Mouse (Mus musculus): Measurements from ENCODE around the gene Clic1.

Gene Clic1

DNA sequence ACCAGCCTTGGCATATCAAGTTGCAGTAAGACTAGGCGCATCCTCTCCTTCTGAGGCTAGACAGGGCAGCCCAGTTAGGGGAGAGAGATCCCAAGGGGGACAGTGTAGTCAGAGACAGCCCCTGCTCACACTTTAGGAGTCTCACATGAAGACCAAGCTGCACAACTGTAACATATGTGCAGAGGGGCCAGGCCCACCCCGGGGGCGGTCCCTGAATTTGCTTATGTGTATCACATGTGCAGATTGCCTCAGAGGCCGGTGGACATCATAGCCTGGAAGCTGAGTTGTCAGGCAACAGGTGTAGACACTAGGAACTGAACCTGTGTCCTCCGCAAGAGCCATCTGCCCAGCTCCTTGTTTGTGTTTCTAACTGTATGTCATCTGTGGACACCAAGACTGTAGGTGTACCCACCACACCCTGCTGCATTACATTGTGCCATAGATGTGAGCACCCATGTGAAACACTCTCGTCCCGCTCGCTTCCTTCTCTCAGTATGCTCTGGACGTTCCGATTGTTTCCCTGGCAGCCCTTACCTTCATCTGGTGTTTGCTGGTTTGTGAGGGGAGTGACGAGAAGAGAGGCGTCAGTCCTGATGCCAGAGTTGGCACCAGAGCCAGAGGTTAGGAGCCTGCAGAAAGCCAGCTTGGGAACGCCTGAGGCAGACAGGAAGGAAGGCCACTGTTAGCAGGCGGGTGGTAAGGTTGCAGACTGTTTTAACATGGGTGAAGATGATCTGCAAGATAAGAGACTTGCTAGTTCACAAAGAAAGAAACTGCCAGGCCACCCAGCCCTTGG is 42.8 kb downstream of the Clic1 start:
- no peak for DNase-seq

DNA sequence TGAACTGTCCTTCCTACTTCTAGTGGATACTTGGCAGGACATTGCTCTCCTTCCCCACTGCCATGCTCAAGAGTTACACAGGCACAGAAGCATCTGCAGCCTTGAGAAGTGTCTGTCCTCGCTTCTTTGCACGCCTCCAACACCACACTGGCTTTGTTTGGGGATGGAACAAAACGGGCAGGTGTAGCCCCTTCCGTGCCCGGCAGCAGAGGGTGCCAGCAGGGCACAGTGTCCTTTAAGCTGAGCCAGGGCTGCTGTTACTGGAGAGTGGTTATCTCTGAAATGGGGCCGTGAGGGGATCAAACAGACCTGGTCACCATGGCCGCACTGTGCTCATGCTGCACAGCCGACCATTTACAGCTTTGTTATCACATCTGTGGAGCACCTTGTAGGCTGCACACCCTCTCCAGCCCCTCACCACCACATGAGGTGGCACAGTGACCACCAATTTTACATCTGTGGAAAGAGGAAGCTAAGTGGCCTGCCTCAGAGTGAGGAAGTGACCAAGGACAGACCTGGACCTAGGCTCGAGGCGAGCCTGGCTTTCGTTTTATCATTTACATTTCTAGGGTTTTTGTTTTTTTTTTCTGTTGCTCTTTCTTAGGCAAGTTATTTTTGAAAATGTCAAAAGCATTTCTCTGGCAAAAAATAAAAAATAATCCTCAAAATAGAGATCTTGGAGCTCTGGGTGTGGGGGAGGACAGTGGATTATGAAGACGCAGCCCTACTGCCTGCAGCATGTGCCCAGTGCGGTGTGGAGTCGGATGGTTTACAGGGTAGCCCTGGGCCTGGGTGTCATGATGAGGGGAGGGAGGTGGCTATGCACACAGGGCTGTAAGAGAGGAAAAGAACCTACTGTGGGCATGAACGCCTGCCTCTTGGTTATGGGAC is 45.0 kb downstream of the Clic1 start:
- DNase-seq, result no peak

- DNase-seq, result no peak
These were observed 46.8 kb downstream of the Clic1 start for GRCm38 (mm10) chr17:35096597-35096996.

DNA sequence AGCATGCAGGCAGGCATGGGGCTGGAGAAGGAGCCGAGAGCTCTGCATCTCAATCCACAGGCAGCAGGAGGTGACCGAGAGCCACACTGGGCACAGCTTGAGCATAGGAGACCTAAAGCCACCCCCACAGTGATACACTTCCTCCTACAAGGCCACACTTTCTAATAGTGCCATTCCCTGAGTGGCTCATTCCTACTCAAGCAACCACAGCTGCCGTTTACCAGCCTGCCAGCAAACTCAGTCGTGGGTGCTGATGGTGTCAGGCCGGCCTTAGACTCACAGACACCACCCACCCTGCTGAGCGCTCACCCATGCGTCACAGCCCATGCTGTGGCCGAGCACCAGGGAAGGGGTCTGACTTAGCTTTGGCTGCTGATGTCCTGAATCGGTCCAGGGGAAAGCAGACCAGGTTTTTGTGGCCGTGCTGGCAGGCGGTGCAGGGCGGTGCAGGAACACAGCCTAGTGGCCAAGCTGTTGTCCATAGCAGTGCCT is 47.4 kb downstream of the Clic1 start:
- peak; percentile 79 for DNase-seq

DNA sequence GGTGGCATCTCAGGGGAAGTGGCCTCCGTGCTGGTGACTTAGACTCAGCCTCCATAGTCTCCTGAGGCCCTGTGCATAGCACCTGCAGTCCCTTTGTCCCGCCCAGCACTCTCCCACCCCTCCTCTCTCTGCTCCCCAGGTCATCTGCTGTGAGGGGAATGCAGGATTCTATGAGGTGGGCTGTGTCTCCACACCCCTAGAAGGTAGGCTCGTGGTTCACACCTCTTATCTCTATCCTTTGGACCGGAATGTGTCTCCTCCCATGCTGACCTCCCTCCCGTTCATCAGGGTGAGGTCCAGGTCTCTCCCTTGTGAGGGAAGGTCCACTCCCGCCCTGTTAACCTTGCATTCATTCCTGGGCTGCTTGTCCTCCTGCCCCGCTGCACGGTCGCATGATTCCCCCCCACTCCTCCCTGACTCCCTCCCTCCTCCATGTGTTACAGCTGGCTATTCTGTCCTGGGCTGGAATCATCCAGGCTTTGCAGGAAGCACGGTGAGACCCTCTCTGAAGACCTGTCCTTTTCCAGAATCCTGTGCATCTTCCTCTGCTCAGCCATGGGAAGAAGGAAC is 50.5 kb downstream of the Clic1 start:
- DNase-seq, result no peak

DNA sequence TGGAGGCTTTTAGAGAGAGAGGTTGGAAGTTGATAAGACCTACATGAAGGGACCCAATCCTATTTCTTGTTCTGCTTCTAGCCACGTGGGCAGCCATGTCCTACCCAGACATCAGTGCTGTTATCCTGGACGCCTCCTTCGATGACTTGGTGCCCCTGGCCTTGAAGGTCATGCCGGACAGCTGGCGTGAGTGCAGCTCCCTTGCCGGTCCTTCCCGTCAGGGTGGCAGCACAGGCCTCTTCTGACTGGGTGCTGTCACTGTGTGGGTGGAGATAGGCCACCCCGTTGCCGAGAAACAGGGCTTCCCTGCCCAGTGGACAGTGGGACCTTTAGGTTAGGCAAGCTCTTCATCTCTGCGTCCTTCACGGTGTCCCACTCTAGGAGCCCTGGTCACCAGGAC is 51.4 kb downstream of the Clic1 start:
- DNase-seq, result no peak

DNA sequence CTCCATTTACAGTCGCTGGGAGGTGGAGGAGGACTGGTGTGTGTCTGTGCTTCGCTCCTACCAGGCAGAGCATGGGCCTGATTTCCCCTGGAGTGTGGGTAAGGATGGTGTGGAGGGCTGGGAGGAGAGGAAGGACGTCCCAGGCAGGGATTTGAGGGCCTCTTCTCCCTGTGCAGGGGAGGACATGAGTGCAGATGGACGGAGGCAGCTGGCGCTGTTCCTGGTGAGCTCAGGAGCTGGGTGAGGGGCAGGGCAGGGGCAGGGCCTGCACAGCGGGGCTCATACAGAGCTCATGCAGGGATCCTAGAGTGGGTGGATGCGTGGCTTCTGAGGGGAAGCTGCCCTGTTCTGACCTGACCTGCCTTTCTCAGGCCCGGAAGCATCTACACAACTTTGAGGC is 52.5 kb downstream of the Clic1 start:
- no peak for DNase-seq

DNA sequence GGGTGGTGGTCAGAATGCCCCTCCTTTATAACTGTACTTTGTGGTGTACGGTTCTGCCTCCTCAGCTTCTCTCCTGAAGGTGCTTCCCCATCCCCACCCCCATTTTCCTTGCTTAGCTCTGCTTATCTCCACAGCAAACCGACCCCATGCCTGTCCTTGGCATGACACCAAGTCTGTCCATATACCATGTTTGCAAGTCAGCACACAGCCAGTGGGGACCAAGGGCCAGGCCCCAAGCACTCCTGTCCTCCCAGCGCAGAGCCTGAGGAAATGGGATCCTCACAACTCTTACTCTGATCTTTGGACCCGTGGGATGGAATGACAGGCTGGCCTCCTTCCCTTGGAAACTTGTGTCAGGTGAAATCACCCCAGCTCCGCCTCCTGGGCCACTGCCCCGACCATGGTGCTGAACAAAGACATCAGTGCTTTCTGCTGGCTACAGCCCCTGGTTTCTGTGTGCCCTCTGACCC is 53.5 kb downstream of the Clic1 start:
- no peak for DNase-seq

DNA sequence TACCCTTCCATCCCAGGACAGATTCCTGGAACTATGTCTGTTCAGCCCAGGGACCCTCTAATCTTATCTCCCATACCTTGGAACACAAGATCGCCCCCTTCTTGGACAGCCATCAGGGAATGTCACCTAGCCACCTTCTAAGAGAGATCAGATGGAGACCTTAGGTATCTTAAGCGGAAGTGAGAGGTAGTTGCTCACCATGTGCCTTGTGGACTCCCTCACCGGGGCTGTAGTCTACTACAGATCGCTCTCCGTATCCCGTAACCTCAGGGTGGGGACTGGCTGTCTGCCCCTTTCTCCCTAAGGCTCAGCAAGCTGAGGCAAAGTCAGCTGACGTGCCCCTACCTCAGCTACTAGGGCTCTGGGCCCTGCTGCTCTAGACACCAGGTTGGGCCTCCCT is 54.3 kb downstream of the Clic1 start:
- no peak for DNase-seq

DNA sequence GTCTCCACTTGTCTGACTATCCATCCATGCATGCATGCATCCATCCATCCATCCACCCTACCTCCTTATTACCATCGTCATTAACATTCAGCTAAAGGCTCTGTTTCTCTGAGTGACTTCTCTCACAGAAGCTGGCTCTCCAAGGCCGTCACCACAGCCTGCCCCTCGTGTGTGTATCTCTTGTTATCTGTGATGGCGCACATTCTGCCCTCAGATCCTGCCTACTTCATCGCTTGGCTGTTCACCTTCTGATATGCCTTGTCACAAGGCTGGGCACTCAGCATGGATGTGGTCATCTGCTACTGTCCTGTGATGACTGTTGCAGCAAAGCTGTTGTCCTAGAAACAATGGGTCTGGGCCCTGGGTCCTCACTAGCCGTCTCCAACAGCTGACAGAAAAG is 55.0 kb downstream of the Clic1 start:
- no peak for DNase-seq

- DNase-seq, result no peak
These were observed 56.1 kb downstream of the Clic1 start for GRCm38 (mm10) chr17:35105740-35106389.

GRCm38 (mm10) chr17:35106522-35106921 is 56.8 kb downstream of the Clic1 start:
- DNase-seq, result no peak

GRCm38 (mm10) chr17:35108097-35108496 is 58.3 kb downstream of the Clic1 start, which contains the start of gene Ly6g5c:
Gene Ly6g5c, plus strand, starts transcription at chr17:35108279.
- no peak for DNase-seq

All from right cerebral cortex, adult 18-20 months (tissue).